Mouse (Mus musculus) ovary, postnatal 36 days (tissue): ENCODE results near the gene Olfr821.
"Not testable (repeated sequence)": the region's sequence is repeated elsewhere in the genome, so short reads cannot be mapped to it uniquely, and the experiment has no call there.

Experiments used
- DNase-seq: peaks from one replicate; pipeline ENCODE4 v3.0.0; 2022; ENCODE audit warnings: low spot score, mixed read lengths

Gene Olfr821

GRCm38 (mm10) chr10:130030048-130030447 lies at the start of gene Olfr821:
Gene Olfr821, plus strand, starts transcription at chr10:130030348.
- no peak for DNase-seq

- DNase-seq: not testable (repeated sequence)
Observed at GRCm38 (mm10) chr10:129981867-129982266, 48.3 kb upstream of the Olfr821 start.

- not testable (repeated sequence) for DNase-seq
Observed at GRCm38 (mm10) chr10:129984962-129985361, 45.2 kb upstream of the Olfr821 start, which contains the start of gene Gm10310. Gene Gm10310, minus strand, starts transcription at chr10:129985062.

- not testable (repeated sequence) for DNase-seq
Observed at GRCm38 (mm10) chr10:130004104-130004503, 26.0 kb upstream of the Olfr821 start.

- DNase-seq: not testable (repeated sequence)
Observed at GRCm38 (mm10) chr10:130005366-130005765, 24.8 kb upstream of the Olfr821 start.

- DNase-seq: no peak
Observed at GRCm38 (mm10) chr10:130012321-130012720, 17.8 kb upstream of the Olfr821 start, which contains the start of gene Olfr820. Gene Olfr820, plus strand, starts transcription at chr10:130012621.

- DNase-seq: no peak
Observed at GRCm38 (mm10) chr10:130037096-130037495, 6.9 kb downstream of the Olfr821 start.

- no peak for DNase-seq
Observed at GRCm38 (mm10) chr10:130070910-130071309, 40.8 kb downstream of the Olfr821 start, which contains the start of gene Olfr822. Gene Olfr822, plus strand, starts transcription at chr10:130071210.
